Mouse (Mus musculus) embryonic facial prominence, embryonic 14.5 days (tissue): ENCODE results near the gene Lsm14b. TPM values are rescaled to one million over a fixed set of nuclear protein-coding genes. Genes with fewer than 3 reads are reported as not detected.
A peak's percentile ranks its signal among the peaks of the same experiment; 100 is the strongest.

Experiments used
- ATAC-seq: fragments of 200-750 bp; cut with Nextera tagmentation; 2 replicates; pipeline ENCODE4 v1.8.0; 2017; ENCODE audit warnings: low read depth, moderate number of reproducible peaks, moderate TSS enrichment
- DNase-seq: peaks from one replicate; pipeline ENCODE4 v3.0.0-alpha.2; 2015; ENCODE audit warnings: low spot score
- H3K27ac ChIP-seq: fragments of 300-500 bp; sonication (generic); replicated peaks from 2 replicates; pipeline ENCODE4 v1.5.1; 2014; ENCODE audit warnings: low read depth, mild to moderate bottlenecking, low read length, moderate library complexity
- H3K27me3 ChIP-seq: fragments of 300-500 bp; sonication (generic); replicated peaks from 2 replicates; pipeline ENCODE4 v1.6.1; 2014; ENCODE audit warnings: low read length; ENCODE audit not compliant: control insufficient read depth, insufficient read depth
- H3K36me3 ChIP-seq: fragments of 300-500 bp; sonication (generic); 2 replicates; pipeline ENCODE4 v1.6.1; 2014; ENCODE audit warnings: low read length, mixed read lengths; ENCODE audit not compliant: control insufficient read depth, insufficient read depth
- H3K4me1 ChIP-seq: fragments of 300-500 bp; sonication (generic); 2 replicates; pipeline ENCODE4 v1.6.1; 2014; ENCODE audit warnings: antibody characterized with exemption, low read length; ENCODE audit not compliant: control insufficient read depth, insufficient read depth
- H3K4me2 ChIP-seq: fragments of 300-500 bp; sonication (generic); 2 replicates; pipeline ENCODE4 v1.6.1; 2014; ENCODE audit warnings: low read depth, mild to moderate bottlenecking, low read length, moderate library complexity, mixed read lengths
- H3K4me3 ChIP-seq: fragments of 300-500 bp; sonication (generic); 2 replicates; pipeline ENCODE4 v1.5.1; 2014; ENCODE audit warnings: low read depth, mild to moderate bottlenecking, low read length
- H3K9ac ChIP-seq: fragments of 300-500 bp; sonication (generic); 2 replicates; pipeline ENCODE4 v1.6.1; 2014; ENCODE audit warnings: low read depth, mild to moderate bottlenecking, low read length, moderate library complexity, mixed read lengths
- H3K9me3 ChIP-seq: fragments of 300-500 bp; sonication (generic); 2 replicates; pipeline ENCODE4 v1.6.1; 2016; ENCODE audit warnings: low read length; ENCODE audit not compliant: control insufficient read depth
- WGBS: fragments of 180-500 bp; shearing (Covaris S2); extraction: QIAGEN DNeasy Blood & Tissue Kit; methylation state at CpG from one replicate; pipeline ENCODE4 v1.1.7; 2014; 5-methylcytosine and 5-hydroxymethylcytosine counted together
- polyA plus RNA-seq: library from polyadenylated mRNA; unstranded; fragments of >200 nt; fragmentation: Nextera tagmentation; extraction: Ambion mirVana; gene quantifications from 2 replicates; pipeline ENCODE4 v1.2.1, GENCODE M21; 2014

The Lsm14b gene
- polyA plus RNA-seq, 1 experiment from 2014 or later, result 6.1 TPM

GRCm38 (mm10) chr2:179982715-179983114 is 42.1 kb upstream of the Lsm14b start:
- Histone ChIP-seq H3K4me2 (no peak overlapping the region), H3K9ac (no peak overlapping the region), H3K27ac (no peak overlapping the region), H3K36me3 (no peaks in the 10 kb centered on the region), H3K4me3 (no peak overlapping the region), H3K27me3 (no peaks in the 10 kb centered on the region), H3K9me3 (no peaks in the 10 kb centered on the region), H3K4me1 (no peaks in the 10 kb centered on the region)
- ATAC-seq (no peak), DNase-seq (no peak)
- WGBS, result 84% methylated on average over 3 of the region's 3 CpGs

- no peak; the same call in 1 of the 2 replicates for ATAC-seq
- H3K9ac ChIP-seq, result no peak overlapping the region
- WGBS, result 35% methylated on average over 7 of the region's 7 CpGs
Observed at GRCm38 (mm10) chr2:179984830-179985229, 40.0 kb upstream of the Lsm14b start.

GRCm38 (mm10) chr2:179985695-179986094 is 39.1 kb upstream of the Lsm14b start:
- H3K9ac ChIP-seq, result no peak overlapping the region
- H3K27ac ChIP-seq, result no peak overlapping the region
- no peaks in the 10 kb centered on the region for H3K4me1 ChIP-seq
- DNase-seq (no peak), ATAC-seq (no peak)
- H3K9me3 ChIP-seq, result no peaks in the 10 kb centered on the region
- H3K27me3 ChIP-seq, result no peaks in the 10 kb centered on the region
- no peaks in the 10 kb centered on the region for H3K36me3 ChIP-seq
- H3K4me3 ChIP-seq, result no peak overlapping the region
- H3K4me2 ChIP-seq, result no peak overlapping the region
- 85% methylated on average over 1 of the region's 1 CpGs for WGBS

More at GRCm38 (mm10) chr2:179984830-179985229, 40.0 kb upstream of the Lsm14b start:
- Histone ChIP-seq H3K27me3 (no peaks in the 10 kb centered on the region), H3K36me3 (no peaks in the 10 kb centered on the region), H3K4me3 (no peak overlapping the region), H3K9me3 (no peaks in the 10 kb centered on the region), H3K4me2 (no peak overlapping the region), H3K27ac (no peak overlapping the region), H3K4me1 (no peaks in the 10 kb centered on the region)
- peak; percentile 60 for DNase-seq

GRCm38 (mm10) chr2:179986437-179987022 is 38.3 kb upstream of the Lsm14b start:
- no peak for ATAC-seq
- WGBS, result 68% methylated on average over 10 of the region's 10 CpGs

DNA sequence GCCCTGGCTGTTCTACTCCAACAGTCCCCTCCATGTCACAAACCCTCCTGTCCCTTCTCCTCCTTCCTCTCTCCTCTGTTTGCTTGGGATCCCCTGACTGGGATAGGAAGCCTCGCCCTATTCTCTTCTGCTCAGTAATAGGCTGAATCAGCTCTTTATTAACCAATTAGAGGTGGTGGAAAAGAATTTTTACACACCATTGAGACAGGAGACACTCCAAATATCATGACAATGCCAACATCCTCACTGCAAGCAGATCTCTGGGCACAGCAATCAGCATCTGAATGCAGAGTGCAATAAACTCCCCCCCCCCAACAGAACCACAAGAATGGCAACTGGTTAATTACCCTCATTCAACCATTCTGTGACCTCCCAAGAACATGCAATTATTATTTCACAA is 35.7 kb upstream of the Lsm14b start:
- ATAC-seq (no peak), DNase-seq (no peak)
- Histone ChIP-seq H3K9ac (no peak overlapping the region), H3K4me2 (no peak overlapping the region), H3K36me3 (no peaks in the 10 kb centered on the region), H3K27me3 (no peaks in the 10 kb centered on the region), H3K27ac (no peak overlapping the region), H3K4me3 (no peak overlapping the region), H3K4me1 (no peaks in the 10 kb centered on the region), H3K9me3 (no peaks in the 10 kb centered on the region)
- 68% methylated on average over 1 of the region's 1 CpGs for WGBS

More at GRCm38 (mm10) chr2:179986437-179987022, 38.3 kb upstream of the Lsm14b start:
- DNase-seq, result no peak
- H3K4me1 ChIP-seq, result no peaks in the 10 kb centered on the region
- H3K27ac ChIP-seq, result no peak overlapping the region
- H3K36me3 ChIP-seq, result no peaks in the 10 kb centered on the region
- H3K27me3 ChIP-seq, result no peaks in the 10 kb centered on the region
- H3K4me2 ChIP-seq, result no peak overlapping the region
- no peak overlapping the region for H3K4me3 ChIP-seq
- H3K9me3 ChIP-seq, result no peaks in the 10 kb centered on the region
- H3K9ac ChIP-seq, result no peak overlapping the region

- no peak for ATAC-seq
- Histone ChIP-seq H3K4me3 (no peak overlapping the region), H3K27me3 (no peaks in the 10 kb centered on the region), H3K36me3 (no peaks in the 10 kb centered on the region), H3K27ac (no peak overlapping the region), H3K4me1 (no peaks in the 10 kb centered on the region), H3K9ac (no peak overlapping the region), H3K4me2 (no peak overlapping the region), H3K9me3 (no peaks in the 10 kb centered on the region)
- WGBS, result 90% methylated on average over 4 of the region's 5 CpGs
- no peak for DNase-seq
Observed at GRCm38 (mm10) chr2:179993071-179993470, 31.7 kb upstream of the Lsm14b start.

DNA sequence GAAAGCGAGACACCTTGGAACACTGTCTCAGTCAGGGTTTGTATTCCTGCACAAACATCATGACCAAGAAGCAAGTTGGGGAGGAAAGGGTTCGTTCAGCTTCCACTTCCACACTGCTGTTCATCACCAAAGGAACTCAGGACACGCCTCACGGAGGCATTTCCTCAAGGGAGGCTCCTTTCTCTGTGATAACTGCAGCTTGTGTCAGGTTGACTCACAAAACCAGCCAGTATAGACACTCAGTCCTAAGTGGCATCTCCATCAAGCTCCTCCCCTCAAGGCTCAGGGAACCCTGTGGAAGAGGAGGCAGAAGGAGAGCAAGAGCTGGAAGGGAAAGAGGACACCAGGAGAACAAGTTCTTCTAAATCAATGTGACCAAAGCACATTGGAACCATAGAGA is 26.4 kb upstream of the Lsm14b start:
- no peak overlapping the region for H3K27ac ChIP-seq
- WGBS, result 66% methylated on average over 4 of the region's 4 CpGs
- no peak overlapping the region for H3K9ac ChIP-seq
- no peaks in the 10 kb centered on the region for H3K9me3 ChIP-seq
- H3K4me3 ChIP-seq, result no peak overlapping the region
- H3K36me3 ChIP-seq, result no peaks in the 10 kb centered on the region
- ATAC-seq (no peak), DNase-seq (no peak)
- no peaks in the 10 kb centered on the region for H3K4me1 ChIP-seq
- no peaks in the 10 kb centered on the region for H3K27me3 ChIP-seq
- H3K4me2 ChIP-seq, result no peak overlapping the region

DNA sequence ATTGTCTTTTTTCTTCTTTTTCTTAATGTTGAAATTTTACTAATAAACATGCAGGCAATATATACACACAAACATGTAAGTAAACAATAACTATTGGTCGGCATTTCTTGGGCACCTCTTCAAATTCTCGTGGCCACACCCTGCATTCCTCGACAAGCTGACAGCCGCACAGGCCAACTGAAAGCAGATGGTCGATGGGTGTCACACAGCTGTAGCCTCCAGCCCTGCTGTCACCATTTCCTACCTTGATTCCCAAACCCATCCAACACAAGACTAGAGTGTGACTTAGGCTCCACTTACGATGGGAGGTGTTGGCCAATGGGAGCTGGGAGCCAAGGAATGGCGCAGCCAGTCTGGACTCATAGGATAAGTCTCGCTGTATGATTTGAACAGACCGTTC is 23.2 kb upstream of the Lsm14b start:
- WGBS, result 81% methylated on average over 9 of the region's 9 CpGs
- ATAC-seq (no peak), DNase-seq (no peak)

GRCm38 (mm10) chr2:180005656-180006351 is 19.0 kb upstream of the Lsm14b start:
- H3K9ac ChIP-seq, result no peak overlapping the region
- ATAC-seq (0 out of 2 replicates have a peak, but pooled peaks have one; percentile 6), DNase-seq (no peak)
- H3K9me3 ChIP-seq, result no peaks in the 10 kb centered on the region
- H3K27me3 ChIP-seq, result no peaks in the 10 kb centered on the region
- no peak overlapping the region for H3K4me3 ChIP-seq
- H3K27ac ChIP-seq, result no peak overlapping the region
- 45% methylated on average over 5 of the region's 5 CpGs for WGBS
- no peaks in the 10 kb centered on the region for H3K4me1 ChIP-seq
- no peaks in the 10 kb centered on the region for H3K36me3 ChIP-seq
- no peak overlapping the region for H3K4me2 ChIP-seq

More for the DNA sequence above, 23.2 kb upstream of the Lsm14b start:
- Histone ChIP-seq H3K4me3 (no peak overlapping the region), H3K36me3 (no peaks in the 10 kb centered on the region), H3K27ac (no peak overlapping the region), H3K9ac (no peak overlapping the region), H3K4me1 (no peaks in the 10 kb centered on the region), H3K4me2 (no peak overlapping the region), H3K9me3 (no peaks in the 10 kb centered on the region), H3K27me3 (no peaks in the 10 kb centered on the region)
